Mouse (Mus musculus): ENCODE measurements around the gene Olfr517.

Gene Olfr517

DNA sequence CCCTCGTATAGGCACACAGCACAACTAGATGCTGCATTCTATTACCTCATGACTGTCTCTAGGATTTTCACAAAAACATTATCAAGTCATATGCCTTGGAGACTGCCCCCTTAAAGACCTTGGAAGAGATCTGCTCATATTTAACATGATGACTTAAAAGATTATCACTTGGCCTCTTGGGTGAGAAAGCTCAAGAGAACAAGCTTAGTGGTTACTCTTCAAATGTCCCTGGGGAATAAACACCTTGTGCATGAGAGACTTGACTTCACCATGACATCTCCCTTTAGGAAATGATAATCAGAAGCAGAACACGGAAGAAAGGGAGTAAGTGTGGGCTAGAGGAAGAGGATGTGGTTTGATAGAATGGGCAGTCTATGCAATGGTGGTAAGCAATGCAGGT is at the start of gene Olfr517:
Gene Olfr517 (minus strand): TSS at position 101 of the 400 bp plus-strand sequence.
- DNase-seq (ENCODE audit: low spot score in 2 of 2), result no peak

DNA sequence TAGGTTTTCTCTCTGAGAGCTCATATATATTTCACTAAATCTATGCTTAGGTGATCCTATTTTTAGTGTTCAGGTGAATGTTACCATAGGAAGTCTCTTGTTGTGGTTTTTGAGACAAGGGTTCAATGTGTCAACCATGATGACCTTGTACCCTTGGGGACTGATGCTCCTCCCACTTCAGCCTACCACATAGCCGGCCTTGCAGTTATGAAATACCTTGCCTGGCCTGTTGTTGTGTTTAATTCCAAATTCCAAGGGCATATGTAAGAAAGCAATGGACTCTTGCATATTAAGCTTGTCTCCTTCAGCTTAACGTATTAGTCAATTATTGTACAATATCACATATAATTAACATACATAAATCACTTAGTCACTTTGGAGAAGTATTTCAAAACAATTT is 31.8 kb upstream of the Olfr517 start:
- DNase-seq (ENCODE audit: low spot score in 2 of 2), result no peak

DNA sequence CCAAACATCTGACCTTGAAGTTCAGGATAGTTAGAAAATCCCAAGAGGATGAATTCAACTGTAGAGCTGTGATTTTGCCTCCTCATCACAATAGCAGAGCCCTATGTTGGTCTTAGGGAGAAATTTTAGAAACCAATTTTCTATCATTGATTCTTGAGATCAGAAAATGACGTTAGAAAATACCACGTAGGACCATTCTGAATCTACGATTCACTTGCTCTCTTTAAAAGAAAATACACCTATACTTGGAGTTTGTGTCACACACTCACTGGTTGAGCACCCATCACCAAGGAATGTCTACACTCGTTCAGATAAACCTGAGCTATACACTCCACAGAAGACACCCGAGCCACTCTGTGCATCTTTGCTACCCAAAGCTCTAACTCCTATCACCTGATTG is 22.1 kb upstream of the Olfr517 start, which contains the start of gene Olfr519:
Gene Olfr519 (minus strand): TSS at position 101 of the 400 bp plus-strand sequence.
- no peak for DNase-seq (ENCODE audit: low spot score in 2 of 2)

DNA sequence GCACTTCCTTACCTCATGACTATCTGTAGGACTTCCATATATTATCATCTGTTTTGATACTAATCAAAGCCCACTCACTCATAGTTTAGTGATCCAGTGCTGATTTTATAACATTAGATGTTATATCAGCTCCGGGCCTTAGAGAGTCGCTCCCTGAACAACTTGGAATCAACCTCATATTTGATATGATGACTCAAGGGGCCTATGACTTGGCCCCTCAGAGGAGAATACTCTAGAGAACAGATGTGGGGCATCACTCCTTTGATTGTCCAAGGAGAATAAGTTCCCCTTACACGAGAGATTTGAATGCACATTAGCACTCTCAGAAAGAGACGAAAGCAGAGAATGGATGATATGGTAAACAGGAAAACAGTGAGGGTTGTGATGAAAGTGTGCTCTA is 12.7 kb upstream of the Olfr517 start, which contains the start of gene Olfr518:
Gene Olfr518 (minus strand): TSS at position 101 of the 400 bp plus-strand sequence.
- no peak for DNase-seq (ENCODE audit: low spot score in 2 of 2)

DNA sequence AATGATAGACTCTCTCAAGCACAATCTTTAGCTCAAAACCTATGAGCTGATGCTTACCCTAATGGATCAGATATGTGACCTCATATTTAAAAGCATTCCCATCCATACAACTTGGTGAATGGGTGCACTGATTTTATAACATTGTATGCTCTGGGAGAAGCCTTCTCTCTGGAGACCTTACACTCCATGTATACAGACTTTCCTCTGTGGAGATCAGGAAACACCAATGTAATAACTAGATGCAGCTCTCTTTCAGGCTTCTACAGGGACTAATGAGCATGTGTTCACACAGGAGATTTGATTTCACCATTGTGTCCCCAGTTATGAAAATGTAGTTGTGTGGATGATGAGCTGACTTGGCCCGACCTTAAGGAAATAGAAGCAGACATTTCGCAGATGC is 21.8 kb downstream of the Olfr517 start, which contains the start of gene Olfr516:
Gene Olfr516 (minus strand): TSS at position 101 of the 400 bp plus-strand sequence.
- DNase-seq (ENCODE audit: low spot score in 2 of 2), result no peak

DNA sequence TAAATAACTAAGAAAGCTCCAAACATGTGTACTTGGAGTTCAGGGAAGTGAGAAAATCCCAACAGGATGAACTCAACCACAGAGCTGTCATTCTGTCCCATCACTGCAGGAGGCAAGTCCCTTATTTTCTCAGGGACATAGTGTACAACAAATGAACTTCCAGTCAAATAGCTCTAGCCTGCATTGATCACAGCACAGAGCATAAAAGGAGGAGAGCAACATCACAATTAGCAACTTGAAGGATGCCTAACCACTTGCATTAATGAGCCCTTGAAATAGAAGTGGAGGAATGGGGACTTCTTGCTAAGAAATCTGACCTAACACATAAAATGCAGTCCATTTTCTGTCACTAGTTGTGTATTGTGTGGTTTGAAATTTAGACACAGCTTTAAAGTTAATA is 46.3 kb downstream of the Olfr517 start, which contains the start of gene Olfr514:
Gene Olfr514 (minus strand): TSS at position 101 of the 400 bp plus-strand sequence.
- no peak for DNase-seq (ENCODE audit: low spot score in 2 of 2)
